Mouse (Mus musculus): ENCODE measurements around the gene Il17rd. TPM values are rescaled to one million over a fixed set of nuclear protein-coding genes. Genes with fewer than 3 reads are reported as not detected.

Il17rd gene
- polyA plus RNA-seq, 2 experiments = 6.0 to 15.4 TPM

- no peak for TF ChIP-seq POLR2A (IDR thresholded peaks at IDR 0.05; ENCODE audit: borderline replicate concordance, extremely low read depth, insufficient read depth, insufficient read length)
- Histone ChIP-seq H3K27me3 (ENCODE audit: control insufficient read depth, insufficient read depth, low read length) (no peaks in the 10 kb centered on the region), H3K4me1 (ENCODE audit: control insufficient read depth, insufficient read depth, low read length) (no peaks in the 10 kb centered on the region), H3K4me3 (replicated peaks; ENCODE audit: low read length) (no peak overlapping the region), H3K9me3 (ENCODE audit: control insufficient read depth, low read length) (no peaks in the 10 kb centered on the region), H3K27ac (replicated peaks; ENCODE audit: low read depth, low read length) (no peak overlapping the region), H3K9ac (ENCODE audit: low read depth, low read length, severe bottlenecking) (no peak overlapping the region), H3K36me3 (ENCODE audit: control insufficient read depth, insufficient read depth, low read length) (no peaks in the 10 kb centered on the region), H3K4me2 (replicated peaks; ENCODE audit: low read depth, low read length, severe bottlenecking) (no peak overlapping the region; the same call in 1 of the 2 replicates)
- 4% methylated on average over 11 of the region's 11 CpGs for WGBS
- ATAC-seq (ENCODE audit: low FRiP score, low read depth) (no peak), DNase-seq (ENCODE audit: low spot score) (no peak)
These were observed 38.4 kb upstream of the Il17rd start for GRCm38 (mm10) chr14:27000386-27000785.

- ATAC-seq (ENCODE audit: low FRiP score, low read depth) (no peak), DNase-seq (ENCODE audit: low spot score) (no peak)
- no peaks in the 10 kb centered on the region for H3K4me1 ChIP-seq (ENCODE audit: control insufficient read depth, insufficient read depth, low read length)
- no peaks in the 10 kb centered on the region for H3K9me3 ChIP-seq (ENCODE audit: control insufficient read depth, low read length)
- no peak overlapping the region for H3K27ac ChIP-seq (replicated peaks; ENCODE audit: low read depth, low read length)
- no peaks in the 10 kb centered on the region for H3K27me3 ChIP-seq (ENCODE audit: control insufficient read depth, insufficient read depth, low read length)
- H3K4me2 ChIP-seq (replicated peaks; ENCODE audit: low read depth, low read length, severe bottlenecking) = no peak overlapping the region
- H3K9ac ChIP-seq (ENCODE audit: low read depth, low read length, severe bottlenecking) = no peak overlapping the region
- WGBS = 59% methylated on average over 7 of the region's 7 CpGs
- H3K4me3 ChIP-seq (replicated peaks; ENCODE audit: low read length) = no peak overlapping the region
- H3K36me3 ChIP-seq (ENCODE audit: control insufficient read depth, insufficient read depth, low read length) = no peaks in the 10 kb centered on the region
- no peak for TF ChIP-seq POLR2A (IDR thresholded peaks at IDR 0.05; ENCODE audit: borderline replicate concordance, extremely low read depth, insufficient read depth, insufficient read length)
These were observed 33.8 kb upstream of the Il17rd start for GRCm38 (mm10) chr14:27004906-27005305.

DNA sequence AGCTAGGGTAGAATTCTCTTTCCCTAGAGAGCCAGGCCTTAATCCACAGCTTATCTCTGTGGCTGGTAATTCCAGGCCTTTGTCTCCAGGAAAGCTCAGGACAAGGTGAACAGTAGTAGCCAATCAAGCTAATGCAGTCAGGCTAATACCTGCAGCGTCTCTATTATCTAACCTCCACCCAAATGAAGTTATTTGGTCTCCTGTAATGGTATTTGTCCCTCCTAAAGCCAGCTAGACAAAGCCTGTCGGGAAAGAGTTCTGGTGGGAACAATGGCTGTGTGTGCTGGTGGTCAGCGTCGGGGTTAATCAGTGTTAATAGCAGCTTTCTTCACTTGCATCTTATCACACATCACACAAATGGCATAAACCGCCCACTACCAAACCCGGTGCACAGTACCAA, 32.8 kb upstream of the Il17rd start:
- Histone ChIP-seq H3K4me2 (replicated peaks; ENCODE audit: low read depth, low read length, severe bottlenecking) (no peak overlapping the region), H3K27ac (replicated peaks; ENCODE audit: low read depth, low read length) (no peak overlapping the region), H3K4me1 (ENCODE audit: control insufficient read depth, insufficient read depth, low read length) (no peaks in the 10 kb centered on the region), H3K9ac (ENCODE audit: low read depth, low read length, severe bottlenecking) (no peak overlapping the region), H3K36me3 (ENCODE audit: control insufficient read depth, insufficient read depth, low read length) (no peaks in the 10 kb centered on the region), H3K4me3 (replicated peaks; ENCODE audit: low read length) (no peak overlapping the region), H3K27me3 (ENCODE audit: control insufficient read depth, insufficient read depth, low read length) (no peaks in the 10 kb centered on the region), H3K9me3 (ENCODE audit: control insufficient read depth, low read length) (no peaks in the 10 kb centered on the region)
- DNase-seq (ENCODE audit: low spot score) (no peak), ATAC-seq (ENCODE audit: low FRiP score, low read depth) (no peak)
- 51% methylated on average over 6 of the region's 6 CpGs for WGBS
- TF ChIP-seq POLR2A (IDR thresholded peaks at IDR 0.05; ENCODE audit: borderline replicate concordance, extremely low read depth, insufficient read depth, insufficient read length) = no peak

DNA sequence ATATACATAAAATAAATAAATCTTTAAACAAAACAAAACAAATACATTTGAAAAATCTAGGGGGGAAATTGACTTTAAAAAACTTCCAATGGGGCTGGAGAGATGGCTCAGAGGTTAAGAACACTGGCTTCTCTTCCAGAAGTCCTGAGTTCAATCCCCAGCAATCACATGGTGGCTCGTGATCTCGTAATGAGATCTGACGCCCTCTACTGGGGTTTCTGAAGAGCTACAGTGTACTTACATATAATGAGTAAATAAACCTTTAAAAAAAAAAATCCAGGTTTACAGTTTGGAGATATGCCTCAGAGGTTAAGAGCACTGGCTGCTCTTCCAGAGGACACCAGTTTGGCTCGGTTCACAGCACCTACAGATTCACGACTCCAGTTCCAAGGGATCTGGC, 27.2 kb upstream of the Il17rd start:
- Histone ChIP-seq H3K9me3 (ENCODE audit: control insufficient read depth, low read length) (no peaks in the 10 kb centered on the region), H3K4me3 (replicated peaks; ENCODE audit: low read length) (no peak overlapping the region), H3K27ac (replicated peaks; ENCODE audit: low read depth, low read length) (no peak overlapping the region), H3K27me3 (ENCODE audit: control insufficient read depth, insufficient read depth, low read length) (no peaks in the 10 kb centered on the region), H3K4me2 (replicated peaks; ENCODE audit: low read depth, low read length, severe bottlenecking) (no peak overlapping the region), H3K36me3 (ENCODE audit: control insufficient read depth, insufficient read depth, low read length) (no peaks in the 10 kb centered on the region), H3K4me1 (ENCODE audit: control insufficient read depth, insufficient read depth, low read length) (no peaks in the 10 kb centered on the region), H3K9ac (ENCODE audit: low read depth, low read length, severe bottlenecking) (no peak overlapping the region)
- no peak for ATAC-seq (ENCODE audit: low FRiP score, low read depth)
- no peak for TF ChIP-seq POLR2A (IDR thresholded peaks at IDR 0.05; ENCODE audit: borderline replicate concordance, extremely low read depth, insufficient read depth, insufficient read length)
- WGBS = 79% methylated on average over 5 of the region's 5 CpGs
- no peak for DNase-seq (ENCODE audit: low spot score)

DNA sequence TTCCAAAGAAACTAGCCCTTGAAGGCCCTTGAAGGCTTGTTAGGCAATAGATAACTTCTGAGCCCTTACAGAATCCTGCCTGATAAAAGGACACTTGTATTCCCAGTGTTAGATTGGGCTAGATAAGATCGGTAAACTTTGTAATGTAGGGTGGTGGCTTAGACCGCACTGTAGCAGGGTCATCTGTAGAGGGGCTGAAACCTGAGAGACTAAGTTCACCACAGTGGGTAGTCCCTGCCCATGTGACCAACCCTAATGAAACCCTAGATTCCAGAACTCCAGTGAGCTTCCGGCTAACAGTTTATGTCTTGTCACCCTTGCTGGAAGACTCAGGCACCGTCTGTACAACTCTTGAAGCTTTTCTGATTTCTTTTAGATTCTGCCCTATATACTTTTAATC, 25.1 kb upstream of the Il17rd start:
- Histone ChIP-seq H3K9me3 (ENCODE audit: control insufficient read depth, low read length) (no peaks in the 10 kb centered on the region), H3K9ac (ENCODE audit: low read depth, low read length, severe bottlenecking) (no peak overlapping the region), H3K4me2 (replicated peaks; ENCODE audit: low read depth, low read length, severe bottlenecking) (no peak overlapping the region), H3K4me1 (ENCODE audit: control insufficient read depth, insufficient read depth, low read length) (no peaks in the 10 kb centered on the region), H3K4me3 (replicated peaks; ENCODE audit: low read length) (no peak overlapping the region), H3K27ac (replicated peaks; ENCODE audit: low read depth, low read length) (no peak overlapping the region), H3K27me3 (ENCODE audit: control insufficient read depth, insufficient read depth, low read length) (no peaks in the 10 kb centered on the region), H3K36me3 (ENCODE audit: control insufficient read depth, insufficient read depth, low read length) (no peaks in the 10 kb centered on the region)
- ATAC-seq (ENCODE audit: low FRiP score, low read depth) = no peak
- no peak for TF ChIP-seq POLR2A (IDR thresholded peaks at IDR 0.05; ENCODE audit: borderline replicate concordance, extremely low read depth, insufficient read depth, insufficient read length)
- no peak for DNase-seq (ENCODE audit: low spot score)
- WGBS = 47% methylated on average over 4 of the region's 4 CpGs

GRCm38 (mm10) chr14:27017936-27018335, 20.8 kb upstream of the Il17rd start:
- ATAC-seq (ENCODE audit: low FRiP score, low read depth) = no peak
- Histone ChIP-seq H3K27me3 (ENCODE audit: control insufficient read depth, insufficient read depth, low read length) (no peaks in the 10 kb centered on the region), H3K36me3 (ENCODE audit: control insufficient read depth, insufficient read depth, low read length) (no peaks in the 10 kb centered on the region), H3K9me3 (ENCODE audit: control insufficient read depth, low read length) (no peaks in the 10 kb centered on the region), H3K4me3 (replicated peaks; ENCODE audit: low read length) (no peak overlapping the region), H3K4me2 (replicated peaks; ENCODE audit: low read depth, low read length, severe bottlenecking) (no peak overlapping the region), H3K27ac (replicated peaks; ENCODE audit: low read depth, low read length) (no peak overlapping the region), H3K9ac (ENCODE audit: low read depth, low read length, severe bottlenecking) (no peak overlapping the region), H3K4me1 (ENCODE audit: control insufficient read depth, insufficient read depth, low read length) (no peaks in the 10 kb centered on the region)
- WGBS = 90% methylated on average over 2 of the region's 2 CpGs
- TF ChIP-seq POLR2A (IDR thresholded peaks at IDR 0.05; ENCODE audit: borderline replicate concordance, extremely low read depth, insufficient read depth, insufficient read length) = no peak
- no peak for DNase-seq (ENCODE audit: low spot score)
